Mouse (Mus musculus) megakaryocyte, embryonic 14.5 days (primary cell): Measurements from ENCODE around the gene 1700037C18Rik.

Experiments used
- FLI1 ChIP-seq: IDR thresholded peaks from 2 replicates; pipeline ENCODE4 v1.6.1; 2012; ENCODE audit warnings: low read length, inconsistent platforms, mixed read lengths
- GATA1 ChIP-seq: IDR thresholded peaks from 3 replicates; pipeline ENCODE4 v1.6.1; 2012; ENCODE audit warnings: mixed read lengths, low read length, inconsistent platforms, borderline replicate concordance

DNA sequence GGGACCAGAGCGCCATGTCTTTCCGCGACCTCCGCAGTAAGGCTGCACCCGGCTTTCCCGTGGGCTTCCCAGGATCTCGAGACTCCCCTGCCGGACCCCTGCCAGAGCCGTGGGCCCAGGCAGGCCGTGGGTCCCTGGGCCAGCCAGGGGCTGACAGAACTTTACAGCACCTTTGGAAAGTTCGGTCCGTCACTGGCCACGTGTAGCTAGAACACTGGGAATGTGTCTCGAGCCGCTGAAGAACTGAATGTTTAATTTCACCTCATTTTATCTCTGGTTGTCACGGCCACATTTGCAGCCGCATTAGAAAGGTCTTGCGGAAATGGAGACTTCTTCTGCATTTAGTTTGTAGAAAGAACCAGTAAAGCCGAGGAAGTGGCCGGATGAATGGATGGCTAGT is 629 bp upstream of the 1700037C18Rik start:
- TF ChIP-seq GATA1 (no peak), FLI1 (no peak)
